Mouse (Mus musculus): ENCODE measurements around the gene Nsun4. TPM values are rescaled to one million over a fixed set of nuclear protein-coding genes. Genes with fewer than 3 reads are reported as not detected.

Nsun4 gene
- polyA plus RNA-seq, 1 experiment: 0.06 TPM

DNA sequence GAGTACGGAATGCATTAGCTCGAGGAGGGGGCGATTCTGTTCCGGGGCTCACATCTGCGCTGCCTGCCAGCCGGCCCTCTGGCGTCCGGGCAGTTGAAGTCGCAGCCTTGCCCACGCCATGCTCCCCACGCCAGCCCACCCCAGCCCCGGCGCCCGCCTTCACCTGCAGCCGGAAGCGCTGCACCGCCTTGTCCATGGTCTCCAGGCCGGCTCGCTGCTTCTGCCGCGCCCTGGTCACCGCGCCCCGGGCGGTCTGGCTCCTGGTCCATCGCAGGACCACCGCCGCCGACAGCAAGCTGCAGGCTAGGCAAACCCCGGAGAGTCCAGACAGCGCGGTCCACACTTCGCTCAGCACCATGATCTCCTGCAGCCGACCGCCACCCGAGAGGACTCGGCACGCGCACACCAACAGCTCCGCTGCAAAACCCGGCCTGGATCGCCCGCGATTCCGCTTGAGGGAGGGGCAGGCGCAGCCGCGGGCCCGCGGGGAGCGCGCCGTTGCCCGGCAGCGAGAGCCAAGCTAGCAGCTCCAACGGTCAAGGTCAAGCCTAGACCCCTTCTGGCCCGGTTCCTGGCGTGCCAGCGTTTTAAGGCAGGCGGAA lies 36.3 kb downstream of the Nsun4 start:
- Histone ChIP-seq H3K9me3 (ENCODE audit: control insufficient read depth, low read length) (peaks cover 4% of the 10 kb centered on the region; the same call in 1 of the 2 replicates), H3K4me3 (replicated peaks) (peak overlapping the region; percentile 59), H3K36me3 (ENCODE audit: control insufficient read depth) (no peaks in the 10 kb centered on the region), H3K27me3 (ENCODE audit: control insufficient read depth) (peaks cover 56% of the 10 kb centered on the region), H3K4me1 (ENCODE audit: control insufficient read depth) (peaks cover 10% of the 10 kb centered on the region)
- TF ChIP-seq GATA1 (IDR thresholded peaks at IDR 0.05; ENCODE audit: low read length): no peak
- no peak for TF ChIP-seq TAL1 (IDR thresholded peaks at IDR 0.05; ENCODE audit: low read length)

DNA sequence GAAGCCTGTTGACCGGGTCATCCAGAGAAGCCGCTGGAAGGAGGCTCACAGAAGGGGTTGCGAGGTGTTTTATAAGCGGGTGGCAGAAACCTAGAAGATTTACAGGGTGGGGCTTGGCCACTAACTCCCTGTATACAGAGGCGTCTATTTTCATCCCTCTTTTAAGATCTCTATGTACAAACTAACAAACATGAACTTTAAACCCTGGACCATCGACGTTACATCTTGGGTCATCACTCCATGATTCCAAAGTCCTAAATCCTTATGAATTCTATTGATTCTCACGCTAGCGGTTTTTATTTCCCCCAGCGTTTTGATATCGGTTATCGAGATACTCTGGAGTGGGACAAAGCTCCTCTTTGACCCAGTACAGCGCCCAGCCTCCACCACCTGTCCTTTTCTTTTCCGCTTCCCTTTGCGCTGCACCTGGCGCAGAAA lies 36.8 kb downstream of the Nsun4 start:
- TF ChIP-seq GATA1 (IDR thresholded peaks at IDR 0.05; ENCODE audit: low read length) (no peak), TAL1 (IDR thresholded peaks at IDR 0.05; ENCODE audit: low read length) (no peak)
- peaks cover 4% of the 10 kb centered on the region; the same call in 1 of the 2 replicates for H3K9me3 ChIP-seq (ENCODE audit: control insufficient read depth, low read length)
- H3K27me3 ChIP-seq (ENCODE audit: control insufficient read depth): peaks cover 56% of the 10 kb centered on the region
- peak overlapping the region; percentile 59 for H3K4me3 ChIP-seq (replicated peaks)
- H3K36me3 ChIP-seq (ENCODE audit: control insufficient read depth): no peaks in the 10 kb centered on the region
- peaks cover 10% of the 10 kb centered on the region for H3K4me1 ChIP-seq (ENCODE audit: control insufficient read depth)

DNA sequence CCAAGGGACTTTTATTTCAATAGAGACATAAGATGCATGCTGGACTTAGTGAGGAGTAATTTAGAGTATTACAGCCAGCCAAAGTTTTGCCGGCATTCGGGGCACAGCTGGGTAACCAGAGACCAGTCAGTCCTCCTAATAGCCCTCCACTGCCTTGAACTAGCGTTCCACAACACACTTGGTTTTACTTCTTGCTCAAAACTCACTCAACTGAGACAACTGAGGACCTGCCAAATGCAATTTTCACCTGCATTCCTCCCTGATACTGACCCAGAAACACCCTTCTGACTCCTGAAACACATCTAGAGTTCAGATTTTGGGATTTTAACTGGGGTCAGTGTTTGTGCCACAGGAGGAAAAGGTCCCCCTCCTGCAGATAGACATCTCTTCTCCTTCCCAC lies 37.3 kb downstream of the Nsun4 start:
- Histone ChIP-seq H3K4me1 (ENCODE audit: control insufficient read depth) (peaks cover 10% of the 10 kb centered on the region), H3K4me3 (replicated peaks) (peak overlapping the region; percentile 59), H3K27me3 (ENCODE audit: control insufficient read depth) (peaks cover 56% of the 10 kb centered on the region), H3K36me3 (ENCODE audit: control insufficient read depth) (no peaks in the 10 kb centered on the region), H3K9me3 (ENCODE audit: control insufficient read depth, low read length) (peaks cover 4% of the 10 kb centered on the region; the same call in 1 of the 2 replicates)
- no peak for TF ChIP-seq TAL1 (IDR thresholded peaks at IDR 0.05; ENCODE audit: low read length)

DNA sequence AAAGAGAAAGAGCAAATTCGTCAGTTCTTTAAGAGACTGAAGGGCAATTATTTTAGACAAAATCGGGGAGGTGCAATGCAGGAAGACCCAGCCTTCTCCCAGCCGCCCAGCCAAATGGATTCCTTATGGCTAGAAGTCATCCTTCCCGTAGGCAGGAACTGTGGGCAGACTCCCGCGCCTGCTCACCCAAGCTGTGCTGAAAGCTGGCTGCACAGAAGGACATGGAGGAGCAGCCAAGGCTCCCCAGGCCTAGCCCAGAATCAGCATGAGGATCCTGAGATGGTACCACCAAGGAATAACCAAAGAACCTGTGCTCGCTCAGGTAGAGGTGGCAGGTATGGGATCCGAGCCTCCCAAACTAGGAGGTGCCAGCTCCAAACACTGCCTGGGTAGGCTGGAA lies 37.7 kb downstream of the Nsun4 start:
- peaks cover 10% of the 10 kb centered on the region for H3K4me1 ChIP-seq (ENCODE audit: control insufficient read depth)
- no peaks in the 10 kb centered on the region for H3K36me3 ChIP-seq (ENCODE audit: control insufficient read depth)
- H3K27me3 ChIP-seq (ENCODE audit: control insufficient read depth): peaks cover 56% of the 10 kb centered on the region
- TF ChIP-seq GATA1 (IDR thresholded peaks at IDR 0.05; ENCODE audit: low read length) (no peak), TAL1 (IDR thresholded peaks at IDR 0.05; ENCODE audit: low read length) (no peak)
- peaks cover 4% of the 10 kb centered on the region; the same call in 1 of the 2 replicates for H3K9me3 ChIP-seq (ENCODE audit: control insufficient read depth, low read length)
- no peak overlapping the region for H3K4me3 ChIP-seq (replicated peaks)

DNA sequence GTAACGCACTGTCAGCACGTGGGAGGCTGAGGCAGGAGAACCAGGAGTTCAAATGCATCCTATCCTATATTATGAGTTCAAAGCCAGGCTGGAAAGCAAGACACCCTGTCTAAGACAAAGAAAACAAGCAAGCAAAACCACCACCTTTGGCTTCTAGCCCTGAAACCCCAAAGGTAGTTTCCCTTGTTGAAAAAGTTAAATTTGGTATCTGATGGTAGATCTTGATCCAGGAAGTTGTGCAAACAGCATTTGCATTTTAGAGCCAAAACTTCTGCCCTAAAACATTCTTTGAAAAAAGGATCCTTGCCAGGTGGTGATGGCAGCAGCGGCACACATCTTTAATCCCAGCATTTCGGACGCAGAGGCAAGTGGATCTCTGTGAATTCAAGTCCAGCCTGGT lies 38.2 kb downstream of the Nsun4 start:
- Histone ChIP-seq H3K4me3 (replicated peaks) (no peak overlapping the region), H3K36me3 (ENCODE audit: control insufficient read depth) (no peaks in the 10 kb centered on the region), H3K27me3 (ENCODE audit: control insufficient read depth) (peaks cover 56% of the 10 kb centered on the region), H3K4me1 (ENCODE audit: control insufficient read depth) (peaks cover 10% of the 10 kb centered on the region), H3K9me3 (ENCODE audit: control insufficient read depth, low read length) (peaks cover 4% of the 10 kb centered on the region; the same call in 1 of the 2 replicates)
- TF ChIP-seq GATA1 (IDR thresholded peaks at IDR 0.05; ENCODE audit: low read length): no peak
- no peak for TF ChIP-seq TAL1 (IDR thresholded peaks at IDR 0.05; ENCODE audit: low read length)

DNA sequence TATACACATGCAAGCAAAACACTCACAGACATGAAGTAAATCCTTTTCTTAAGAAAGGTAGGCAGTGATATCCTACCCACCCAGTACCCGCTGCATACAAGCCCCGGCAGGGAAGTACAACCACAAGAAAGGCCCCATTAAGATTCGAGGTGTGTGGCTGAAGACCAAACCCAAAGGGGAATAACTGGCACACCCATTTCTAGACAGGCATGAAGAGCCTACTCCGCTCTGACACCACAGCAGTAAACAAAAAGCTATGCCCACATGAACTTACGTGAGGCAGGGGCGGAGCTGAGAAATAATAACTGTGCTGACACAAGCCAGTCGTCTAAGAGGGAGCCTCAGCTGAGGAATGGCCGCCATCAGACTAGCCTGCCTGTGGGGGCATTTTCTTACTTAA lies 43.5 kb downstream of the Nsun4 start:
- Histone ChIP-seq H3K4me3 (replicated peaks) (no peak overlapping the region), H3K4me1 (ENCODE audit: control insufficient read depth) (no peaks in the 10 kb centered on the region), H3K9me3 (ENCODE audit: control insufficient read depth, low read length) (no peaks in the 10 kb centered on the region), H3K36me3 (ENCODE audit: control insufficient read depth) (peaks cover 3% of the 10 kb centered on the region; the same call in 1 of the 2 replicates), H3K27me3 (ENCODE audit: control insufficient read depth) (peaks cover 5% of the 10 kb centered on the region)
- TF ChIP-seq TAL1 (IDR thresholded peaks at IDR 0.05; ENCODE audit: low read length): no peak
- TF ChIP-seq GATA1 (IDR thresholded peaks at IDR 0.05; ENCODE audit: low read length): no peak

DNA sequence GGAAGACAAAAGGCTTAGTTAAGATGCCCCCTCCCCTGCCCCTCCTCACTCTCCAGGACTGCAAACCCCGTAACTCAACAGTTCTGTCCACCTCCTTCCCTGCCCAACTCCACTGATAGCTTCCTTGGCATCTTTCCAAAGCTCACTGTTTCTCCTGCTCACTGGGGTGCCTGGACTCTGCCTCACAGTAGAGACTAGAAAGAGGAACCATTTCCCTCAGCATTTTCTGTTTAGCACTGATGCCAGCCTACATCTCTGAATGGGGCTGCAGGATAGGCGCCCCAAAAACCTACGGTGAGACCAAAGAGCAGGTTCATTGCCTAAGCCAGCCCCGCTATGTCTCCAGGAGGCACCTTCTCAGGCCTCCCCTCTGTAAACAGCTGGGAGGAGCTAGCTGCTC lies 52.5 kb downstream of the Nsun4 start:
- no peaks in the 10 kb centered on the region for H3K27me3 ChIP-seq (ENCODE audit: control insufficient read depth)
- no peaks in the 10 kb centered on the region for H3K9me3 ChIP-seq (ENCODE audit: control insufficient read depth, low read length)
- TF ChIP-seq TAL1 (IDR thresholded peaks at IDR 0.05; ENCODE audit: low read length): no peak
- TF ChIP-seq GATA1 (IDR thresholded peaks at IDR 0.05; ENCODE audit: low read length): no peak

DNA sequence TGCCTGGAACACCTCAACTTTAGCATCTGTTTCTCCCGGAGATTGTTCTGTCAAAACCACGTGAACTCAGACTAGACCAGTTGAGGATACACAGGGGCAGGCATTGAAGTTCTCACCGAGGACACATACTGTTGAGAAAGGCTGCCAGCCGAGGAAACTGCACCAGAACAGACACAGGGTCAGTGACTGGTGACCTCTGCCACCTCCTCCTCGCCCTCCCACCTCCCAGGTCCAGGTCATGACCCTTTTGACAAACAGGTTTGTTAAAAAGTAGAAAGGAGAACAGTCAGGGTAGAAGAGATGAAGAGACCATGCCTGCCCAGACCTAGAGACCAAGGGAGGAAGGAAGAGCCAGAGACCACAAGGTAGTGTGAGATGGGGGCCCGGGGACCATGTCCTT lies 53.0 kb downstream of the Nsun4 start:
- H3K4me1 ChIP-seq (ENCODE audit: control insufficient read depth): no peaks in the 10 kb centered on the region
- no peaks in the 10 kb centered on the region for H3K27me3 ChIP-seq (ENCODE audit: control insufficient read depth)
- H3K9me3 ChIP-seq (ENCODE audit: control insufficient read depth, low read length): no peaks in the 10 kb centered on the region
- H3K4me3 ChIP-seq (replicated peaks): no peak overlapping the region
- peaks cover 5% of the 10 kb centered on the region; the same call in 1 of the 2 replicates for H3K36me3 ChIP-seq (ENCODE audit: control insufficient read depth)
- TF ChIP-seq GATA1 (IDR thresholded peaks at IDR 0.05; ENCODE audit: low read length) (no peak), TAL1 (IDR thresholded peaks at IDR 0.05; ENCODE audit: low read length) (no peak)

More for the DNA sequence above, 52.5 kb downstream of the Nsun4 start:
- no peaks in the 10 kb centered on the region for H3K4me1 ChIP-seq (ENCODE audit: control insufficient read depth)
- H3K36me3 ChIP-seq (ENCODE audit: control insufficient read depth): peaks cover 5% of the 10 kb centered on the region; the same call in 1 of the 2 replicates
- no peak overlapping the region for H3K4me3 ChIP-seq (replicated peaks)

DNA sequence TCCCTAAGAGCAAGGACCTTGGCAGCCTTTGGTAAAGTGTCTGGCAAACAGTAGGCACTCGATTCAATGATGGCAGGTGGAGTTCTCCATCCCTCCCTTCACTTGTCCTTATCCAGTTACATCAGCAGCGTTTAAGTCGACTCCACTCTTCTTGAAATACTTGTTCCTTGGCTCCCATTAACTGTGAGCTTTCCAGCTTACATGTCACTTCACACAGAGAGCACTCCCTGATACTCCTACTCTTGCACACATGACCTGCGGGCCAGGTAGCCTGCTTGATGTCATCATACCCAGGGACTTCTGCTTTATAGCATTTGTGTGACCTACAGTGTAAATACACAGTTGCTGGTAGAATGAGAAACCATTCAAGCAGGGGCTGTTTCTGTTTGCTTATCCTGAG lies 56.9 kb downstream of the Nsun4 start:
- H3K27me3 ChIP-seq (ENCODE audit: control insufficient read depth): no peaks in the 10 kb centered on the region
- H3K4me1 ChIP-seq (ENCODE audit: control insufficient read depth): no peaks in the 10 kb centered on the region
- no peaks in the 10 kb centered on the region for H3K9me3 ChIP-seq (ENCODE audit: control insufficient read depth, low read length)
- no peak for TF ChIP-seq GATA1 (IDR thresholded peaks at IDR 0.05; ENCODE audit: low read length)
- no peak for TF ChIP-seq TAL1 (IDR thresholded peaks at IDR 0.05; ENCODE audit: low read length)
- H3K36me3 ChIP-seq (ENCODE audit: control insufficient read depth): no peaks in the 10 kb centered on the region; the same call in 1 of the 2 replicates
- no peak overlapping the region for H3K4me3 ChIP-seq (replicated peaks)

DNA sequence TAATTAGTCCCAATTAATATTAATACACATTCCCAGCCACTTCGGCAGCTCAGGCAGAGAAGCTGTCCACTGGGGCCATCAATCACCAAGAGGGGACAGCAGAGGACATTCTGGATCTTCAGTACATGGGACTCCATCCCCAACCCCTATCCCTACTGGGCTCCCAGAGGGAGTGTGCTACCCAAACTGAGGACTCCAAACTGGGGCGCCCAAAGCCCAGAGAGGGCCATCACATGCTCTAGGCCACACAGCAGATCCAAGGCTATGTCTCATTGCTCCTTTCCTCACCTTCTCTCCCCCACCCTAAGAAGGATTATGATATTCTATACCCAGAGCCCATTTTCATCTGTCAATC lies 58.3 kb downstream of the Nsun4 start:
- Histone ChIP-seq H3K9me3 (ENCODE audit: control insufficient read depth, low read length) (no peaks in the 10 kb centered on the region), H3K4me1 (ENCODE audit: control insufficient read depth) (no peaks in the 10 kb centered on the region), H3K36me3 (ENCODE audit: control insufficient read depth) (no peaks in the 10 kb centered on the region; the same call in 1 of the 2 replicates), H3K27me3 (ENCODE audit: control insufficient read depth) (no peaks in the 10 kb centered on the region), H3K4me3 (replicated peaks) (no peak overlapping the region)
- TF ChIP-seq TAL1 (IDR thresholded peaks at IDR 0.05; ENCODE audit: low read length) (no peak), GATA1 (IDR thresholded peaks at IDR 0.05; ENCODE audit: low read length) (no peak)
